Mouse (Mus musculus) hindbrain, embryonic 12.5 days (tissue): ENCODE results near the gene Nipal3. TPM values are rescaled to one million over a fixed set of nuclear protein-coding genes. Genes with fewer than 3 reads are reported as not detected.

ENCODE experiments used
- ATAC-seq: fragments of 200-750 bp; cut with Nextera tagmentation; 2 replicates; pipeline ENCODE4 v1.8.0; 2017; ENCODE audit warnings: moderate TSS enrichment; ENCODE audit not compliant: low FRiP score
- H3K27ac ChIP-seq: fragments of 300-500 bp; sonication (generic); 2 replicates; pipeline ENCODE4 v1.5.1; 2016; ENCODE audit warnings: mild to moderate bottlenecking
- H3K27me3 ChIP-seq: fragments of 300-500 bp; sonication (generic); 2 replicates; pipeline ENCODE4 v1.6.1; 2016; ENCODE audit warnings: mild to moderate bottlenecking
- H3K36me3 ChIP-seq: fragments of 300-500 bp; sonication (generic); 2 replicates; pipeline ENCODE4 v1.6.1; 2016; ENCODE audit warnings: mild to moderate bottlenecking
- H3K4me1 ChIP-seq: fragments of 300-500 bp; sonication (generic); 2 replicates; pipeline ENCODE4 v1.6.1; 2016
- H3K4me2 ChIP-seq: fragments of 300-500 bp; sonication (generic); replicated peaks from 2 replicates; pipeline ENCODE4 v1.6.1; 2016; ENCODE audit warnings: mild to moderate bottlenecking
- H3K4me3 ChIP-seq: fragments of 300-500 bp; sonication (generic); 2 replicates; pipeline ENCODE4 v1.5.1; 2016; ENCODE audit warnings: mild to moderate bottlenecking
- H3K9ac ChIP-seq: fragments of 300-500 bp; sonication (generic); 2 replicates; pipeline ENCODE4 v1.6.1; 2016; ENCODE audit warnings: mild to moderate bottlenecking, moderate library complexity
- H3K9me3 ChIP-seq: fragments of 300-500 bp; sonication (generic); replicated peaks from 2 replicates; pipeline ENCODE4 v1.6.1; 2016; ENCODE audit warnings: mild to moderate bottlenecking
- WGBS: fragments of 180-500 bp; shearing (Covaris S2); methylation state at CpG from one replicate; pipeline ENCODE4 v1.1.7; 2016; 5-methylcytosine and 5-hydroxymethylcytosine counted together
- polyA plus RNA-seq: library from polyadenylated mRNA; unstranded; fragments of >200 nt; fragmentation: Nextera tagmentation; extraction: Ambion mirVana; gene quantifications from 2 replicates; pipeline ENCODE4 v1.2.1, GENCODE M21; 2016

Nipal3 gene
- polyA plus RNA-seq, 1 experiment from 2014 or later, result 4.1 TPM

GRCm38 (mm10) chr4:135429383-135429782 is 65.5 kb downstream of the Nipal3 start:
- H3K36me3 ChIP-seq, result peaks cover 3% of the 10 kb centered on the region

DNA sequence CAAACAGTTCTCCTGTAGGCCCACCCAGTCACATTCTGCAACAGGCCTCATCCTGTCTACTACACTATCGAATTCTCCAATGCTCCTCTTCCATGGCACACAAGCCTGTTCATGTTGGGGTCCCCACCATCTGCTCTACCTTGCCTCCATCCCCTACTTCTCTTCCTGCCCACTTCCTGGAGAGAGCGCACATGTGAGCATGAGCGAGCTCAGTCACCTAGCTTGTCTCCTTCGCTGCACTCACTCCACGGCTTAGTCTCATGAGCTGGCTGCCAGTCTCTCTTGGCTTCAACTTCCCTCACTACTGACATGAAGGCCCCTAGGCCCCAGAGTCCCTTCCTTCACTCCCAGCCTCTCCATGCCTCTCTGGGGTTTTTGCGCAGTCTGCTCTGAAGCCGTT is 68.3 kb downstream of the Nipal3 start:
- 92% methylated on average over 7 of the region's 7 CpGs for WGBS
- Histone ChIP-seq H3K9me3 (no peaks in the 10 kb centered on the region), H3K27me3 (no peaks in the 10 kb centered on the region), H3K4me3 (no peak overlapping the region), H3K4me1 (peaks cover 3% of the 10 kb centered on the region; the same call in 1 of the 2 replicates), H3K9ac (no peak overlapping the region), H3K36me3 (peaks cover 7% of the 10 kb centered on the region), H3K4me2 (no peak overlapping the region), H3K27ac (no peak overlapping the region)
- ATAC-seq, result no peak

More at GRCm38 (mm10) chr4:135429383-135429782, 65.5 kb downstream of the Nipal3 start:
- no peak for ATAC-seq
- no peak overlapping the region for H3K4me2 ChIP-seq
- 87% methylated on average over 4 of the region's 4 CpGs for WGBS
- H3K4me3 ChIP-seq, result no peak overlapping the region
- H3K4me1 ChIP-seq, result peaks cover 11% of the 10 kb centered on the region
- H3K9ac ChIP-seq, result no peak overlapping the region
- H3K27ac ChIP-seq, result no peak overlapping the region
- H3K9me3 ChIP-seq, result no peaks in the 10 kb centered on the region
- H3K27me3 ChIP-seq, result no peaks in the 10 kb centered on the region

GRCm38 (mm10) chr4:135425625-135426024 is 69.2 kb downstream of the Nipal3 start:
- Histone ChIP-seq H3K4me2 (no peak overlapping the region), H3K27ac (no peak overlapping the region), H3K9ac (no peak overlapping the region), H3K4me1 (peaks cover 3% of the 10 kb centered on the region; the same call in 1 of the 2 replicates), H3K36me3 (peaks cover 7% of the 10 kb centered on the region), H3K4me3 (no peak overlapping the region), H3K27me3 (no peaks in the 10 kb centered on the region), H3K9me3 (no peaks in the 10 kb centered on the region)
- ATAC-seq, result no peak
- WGBS, result 89% methylated on average over 9 of the region's 9 CpGs

GRCm38 (mm10) chr4:135420961-135421360 is 73.9 kb downstream of the Nipal3 start:
- Histone ChIP-seq H3K27me3 (no peaks in the 10 kb centered on the region), H3K4me1 (no peaks in the 10 kb centered on the region), H3K4me3 (no peak overlapping the region), H3K4me2 (no peak overlapping the region), H3K27ac (no peak overlapping the region), H3K9me3 (no peaks in the 10 kb centered on the region), H3K36me3 (peaks cover 37% of the 10 kb centered on the region), H3K9ac (no peak overlapping the region)
- no peak for ATAC-seq
- 92% methylated on average over 13 of the region's 13 CpGs for WGBS

- Histone ChIP-seq H3K36me3 (peaks cover 41% of the 10 kb centered on the region), H3K4me3 (no peak overlapping the region), H3K27ac (no peak overlapping the region), H3K9ac (no peak overlapping the region), H3K4me2 (no peak overlapping the region), H3K27me3 (no peaks in the 10 kb centered on the region), H3K4me1 (no peaks in the 10 kb centered on the region), H3K9me3 (no peaks in the 10 kb centered on the region)
- no peak for ATAC-seq
- WGBS, result 85% methylated on average over 11 of the region's 11 CpGs
Measured at GRCm38 (mm10) chr4:135420416-135420815, 74.4 kb downstream of the Nipal3 start.

DNA sequence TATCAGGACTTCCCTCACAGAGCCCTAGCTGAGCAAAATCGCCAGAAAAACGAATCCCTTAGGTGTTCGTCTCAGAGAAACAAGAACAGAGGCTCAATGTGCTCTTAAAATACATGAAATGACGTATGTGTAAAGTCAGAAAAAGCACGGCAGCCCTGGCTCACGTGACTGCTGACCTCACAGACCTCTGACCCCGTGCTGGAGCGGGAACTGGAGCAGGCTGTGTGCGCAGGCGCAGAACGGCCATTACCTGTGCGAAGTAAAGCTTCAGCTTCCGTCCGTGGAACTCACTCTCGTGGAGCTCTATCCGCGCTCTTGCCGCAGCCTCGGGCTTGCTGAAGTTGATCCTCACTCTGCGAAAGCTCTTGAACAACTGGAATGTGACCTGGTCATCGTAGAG is 74.8 kb downstream of the Nipal3 start:
- Histone ChIP-seq H3K4me3 (no peak overlapping the region), H3K9me3 (no peaks in the 10 kb centered on the region), H3K4me1 (no peaks in the 10 kb centered on the region), H3K27ac (no peak overlapping the region), H3K36me3 (peaks cover 44% of the 10 kb centered on the region), H3K4me2 (no peak overlapping the region), H3K9ac (no peak overlapping the region), H3K27me3 (no peaks in the 10 kb centered on the region)
- 87% methylated on average over 21 of the region's 21 CpGs for WGBS
- no peak for ATAC-seq

- H3K36me3 ChIP-seq, result peaks cover 52% of the 10 kb centered on the region
Measured at GRCm38 (mm10) chr4:135416367-135416766, 78.5 kb downstream of the Nipal3 start.

DNA sequence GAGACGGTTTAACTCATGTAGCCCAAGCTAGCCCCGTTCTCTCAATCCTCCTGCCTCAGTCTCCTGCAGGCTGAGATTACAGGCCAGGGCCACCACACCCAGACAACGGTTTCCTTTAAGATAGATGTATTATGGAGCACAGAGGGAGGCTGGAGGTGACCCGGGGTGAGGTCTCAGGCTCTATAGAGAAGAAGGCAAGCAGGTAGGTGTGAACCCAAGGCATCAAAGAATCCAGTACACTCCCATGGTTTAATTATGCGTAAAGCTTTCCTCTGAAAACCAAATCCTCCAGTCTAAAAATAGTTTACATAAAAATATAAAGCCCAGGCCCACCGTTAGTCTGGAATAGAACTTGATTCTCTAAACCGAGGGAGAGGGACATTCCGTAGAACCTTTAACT is 81.3 kb downstream of the Nipal3 start:
- Histone ChIP-seq H3K4me2 (no peak overlapping the region), H3K4me3 (no peak overlapping the region), H3K4me1 (no peaks in the 10 kb centered on the region), H3K36me3 (peaks cover 38% of the 10 kb centered on the region), H3K27ac (no peak overlapping the region), H3K9me3 (no peaks in the 10 kb centered on the region), H3K9ac (no peak overlapping the region), H3K27me3 (no peaks in the 10 kb centered on the region)
- 86% methylated on average over 8 of the region's 8 CpGs for WGBS
- ATAC-seq, result no peak

More at GRCm38 (mm10) chr4:135416367-135416766, 78.5 kb downstream of the Nipal3 start:
- Histone ChIP-seq H3K9me3 (no peaks in the 10 kb centered on the region), H3K4me1 (no peaks in the 10 kb centered on the region), H3K4me3 (no peak overlapping the region), H3K4me2 (no peak overlapping the region), H3K27me3 (no peaks in the 10 kb centered on the region), H3K27ac (no peak overlapping the region), H3K9ac (no peak overlapping the region)
- WGBS, result 94% methylated on average over 21 of the region's 21 CpGs
- no peak for ATAC-seq

DNA sequence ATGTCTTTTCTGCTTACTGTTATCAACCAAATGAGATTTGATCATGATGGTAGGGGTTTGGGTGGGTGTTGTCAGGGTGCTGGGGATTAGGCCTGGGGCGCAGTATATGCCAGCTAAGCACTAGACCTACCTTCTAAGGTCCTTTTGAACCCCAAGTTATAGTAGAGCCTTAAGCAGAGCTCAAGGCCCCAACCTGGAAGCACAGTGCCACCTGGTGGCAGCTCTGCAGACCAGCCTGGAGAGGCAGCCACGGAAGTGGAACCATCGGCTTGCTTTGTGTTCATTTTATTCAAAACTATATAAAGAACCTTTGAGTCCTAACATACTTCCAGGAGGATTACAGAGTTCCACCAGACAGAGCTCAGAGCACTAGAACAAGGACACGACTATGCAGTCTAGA is 83.2 kb downstream of the Nipal3 start:
- no peak overlapping the region for H3K4me2 ChIP-seq
- 42% methylated on average over 4 of the region's 4 CpGs for WGBS
- no peak for ATAC-seq

GRCm38 (mm10) chr4:135406180-135406579 is 88.7 kb downstream of the Nipal3 start:
- no peak overlapping the region for H3K9ac ChIP-seq
- H3K27ac ChIP-seq, result no peak overlapping the region
- H3K9me3 ChIP-seq, result no peaks in the 10 kb centered on the region
- H3K4me1 ChIP-seq, result no peaks in the 10 kb centered on the region
- H3K4me3 ChIP-seq, result no peak overlapping the region
- ATAC-seq, result no peak
- H3K36me3 ChIP-seq, result no peaks in the 10 kb centered on the region
- WGBS, result 61% methylated on average over 5 of the region's 5 CpGs
- no peak overlapping the region for H3K4me2 ChIP-seq
- H3K27me3 ChIP-seq, result 0 out of 2 replicates have a peak, but pooled peaks cover 2% of the 10 kb centered on the region

More for the DNA sequence above, 83.2 kb downstream of the Nipal3 start:
- Histone ChIP-seq H3K36me3 (peaks cover 26% of the 10 kb centered on the region; the same call in 1 of the 2 replicates), H3K4me3 (no peak overlapping the region), H3K9me3 (no peaks in the 10 kb centered on the region), H3K9ac (no peak overlapping the region), H3K4me1 (no peaks in the 10 kb centered on the region), H3K27me3 (no peaks in the 10 kb centered on the region), H3K27ac (no peak overlapping the region)

DNA sequence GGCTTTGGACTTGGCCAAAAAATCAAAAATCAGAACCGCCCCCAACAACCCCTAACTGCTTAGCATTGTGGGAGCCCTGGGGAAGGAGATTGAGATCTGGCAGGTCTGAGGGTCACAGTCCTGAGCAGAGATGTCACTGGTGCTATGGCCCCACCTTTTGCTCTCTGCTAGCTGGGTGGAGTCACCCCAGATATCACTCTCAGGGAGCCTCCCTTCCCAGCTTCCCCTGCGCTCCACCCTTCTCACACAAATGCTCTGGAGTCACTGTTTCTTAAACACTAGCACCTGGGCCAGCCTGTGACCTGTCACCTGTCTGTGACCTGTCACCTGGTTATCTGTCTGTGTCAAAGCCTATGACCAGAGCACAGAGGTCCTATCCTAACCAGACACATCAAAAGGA is 89.9 kb downstream of the Nipal3 start:
- H3K27ac ChIP-seq, result no peak overlapping the region
- no peak overlapping the region for H3K4me3 ChIP-seq
- no peaks in the 10 kb centered on the region for H3K9me3 ChIP-seq
- H3K9ac ChIP-seq, result no peak overlapping the region
- no peak overlapping the region for H3K4me2 ChIP-seq
- H3K36me3 ChIP-seq, result no peaks in the 10 kb centered on the region
- 0 out of 2 replicates have a peak, but pooled peaks cover 12% of the 10 kb centered on the region for H3K27me3 ChIP-seq
- no peaks in the 10 kb centered on the region for H3K4me1 ChIP-seq
- 81% methylated on average over 2 of the region's 2 CpGs for whole genome bisulfite sequencing
- ATAC-seq, result no peak

DNA sequence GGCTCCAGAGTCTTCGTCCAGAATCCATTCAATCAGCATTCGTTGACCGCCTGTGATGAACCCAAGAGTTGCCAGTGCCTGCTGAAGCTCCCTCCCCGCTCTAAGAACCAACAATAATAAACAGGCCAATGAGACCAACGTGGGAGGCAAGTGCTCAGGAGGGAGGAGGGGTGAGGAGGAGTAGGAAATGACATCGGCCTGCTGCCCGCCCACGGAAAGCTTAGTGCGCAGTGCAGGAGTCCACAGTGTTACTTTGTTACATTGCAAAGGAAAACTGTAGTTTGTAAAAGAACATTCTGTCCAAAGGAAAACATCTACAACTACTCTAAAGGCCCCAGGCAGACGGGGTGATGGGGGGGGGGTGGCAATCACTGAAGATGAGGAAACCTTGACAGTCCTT is 90.8 kb downstream of the Nipal3 start:
- H3K4me3 ChIP-seq, result no peak overlapping the region
- H3K4me1 ChIP-seq, result no peaks in the 10 kb centered on the region
- no peaks in the 10 kb centered on the region for H3K36me3 ChIP-seq
- WGBS, result 76% methylated on average over 10 of the region's 10 CpGs
- no peak overlapping the region for H3K27ac ChIP-seq
- H3K9ac ChIP-seq, result no peak overlapping the region
- peaks cover 19% of the 10 kb centered on the region for H3K27me3 ChIP-seq
- no peak overlapping the region for H3K4me2 ChIP-seq
- no peaks in the 10 kb centered on the region for H3K9me3 ChIP-seq
- ATAC-seq, result no peak

DNA sequence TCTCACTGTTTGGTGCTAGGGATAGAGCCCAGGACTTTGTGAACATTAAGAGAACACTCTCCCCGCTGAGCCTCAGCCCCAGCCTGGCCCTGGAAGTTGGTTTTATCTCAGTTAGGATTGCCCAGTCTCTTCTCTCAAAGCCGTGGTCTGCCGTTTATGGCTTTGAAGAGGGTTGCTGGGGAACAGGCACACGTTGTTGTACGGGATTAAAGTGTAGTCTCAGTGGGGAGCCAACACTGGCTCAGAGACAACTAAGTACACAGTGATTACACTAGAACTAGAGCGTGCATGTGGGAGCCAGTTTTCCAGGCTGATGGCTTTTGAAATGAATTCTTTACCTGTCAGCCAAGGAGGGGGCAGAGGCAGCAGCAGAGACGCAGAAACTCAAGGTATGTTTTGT is 93.0 kb downstream of the Nipal3 start:
- no peaks in the 10 kb centered on the region for H3K36me3 ChIP-seq
- H3K4me3 ChIP-seq, result no peak overlapping the region
- H3K9me3 ChIP-seq, result no peaks in the 10 kb centered on the region
- H3K4me1 ChIP-seq, result peaks cover 8% of the 10 kb centered on the region
- H3K4me2 ChIP-seq, result no peak overlapping the region
- 46% methylated on average over 7 of the region's 7 CpGs for WGBS
- no peak overlapping the region for H3K9ac ChIP-seq
- H3K27ac ChIP-seq, result no peak overlapping the region
- no peak for ATAC-seq
- peaks cover 40% of the 10 kb centered on the region for H3K27me3 ChIP-seq
